Mouse (Mus musculus) testis, postnatal 14 days (tissue): ENCODE results near the gene Ap4s1.

ENCODE experiments used
- DNase-seq: peaks from one replicate; pipeline ENCODE4 v3.0.0; 2021; ENCODE audit warnings: low spot score

Gene Ap4s1

GRCm38 (mm10) chr12:51784842-51785241 is 94.0 kb downstream of the Ap4s1 start:
- no peak for DNase-seq
